Mouse (Mus musculus) MEL (cell line): ENCODE data around the gene Amz1. TPM values are rescaled to one million over a fixed set of nuclear protein-coding genes. Genes with fewer than 3 reads are reported as not detected.

Source experiments
- DNase-seq: peaks from one replicate; pipeline ENCODE4 v3.0.0; 2011; ENCODE audit warnings: low read depth, low spot score
- H3K27ac ChIP-seq: 2 replicates; pipeline ENCODE4 v1.5.1; 2012; ENCODE audit warnings: low read depth, mild to moderate bottlenecking, control low read depth, low read length, moderate library complexity; ENCODE audit not compliant: control insufficient read depth
- H3K27me3 ChIP-seq, 2 experiments: fragments of 150-350 bp in 1 of 2; sonication (generic) in 1 of 2; 2 replicates each; pipeline ENCODE4 v1.6.1; 2012; ENCODE audit warnings: low read length in 2 of 2, mild to moderate bottlenecking in 2 of 2, improper control_type of control experiment in 1 of 2, moderate library complexity in 1 of 2; ENCODE audit not compliant: insufficient read depth in 2 of 2, control insufficient read depth in 1 of 2
- H3K36me3 ChIP-seq, 2 experiments: 2 replicates each; pipeline ENCODE4 v1.6.1; 2012 to 2014; ENCODE audit warnings: low read length in 2 of 2, improper control_type of control experiment in 1 of 2, inconsistent platforms in 1 of 2, mild to moderate bottlenecking in 1 of 2; ENCODE audit not compliant: insufficient read depth in 2 of 2, control insufficient read depth in 1 of 2
- H3K4me1 ChIP-seq, 2 experiments: fragments of 150-350 bp in 1 of 2; sonication (generic) in 1 of 2; 2 replicates each; pipeline ENCODE4 v1.6.1; 2012; ENCODE audit warnings: low read length in 2 of 2, improper control_type of control experiment in 1 of 2, mild to moderate bottlenecking in 1 of 2; ENCODE audit not compliant: insufficient read depth in 2 of 2, control insufficient read depth in 1 of 2
- H3K4me3 ChIP-seq, 2 experiments: fragments of 150-350 bp in 1 of 2; sonication (generic) in 1 of 2; 2 replicates each; pipeline ENCODE4 v1.5.1; 2012; ENCODE audit warnings: low read depth in 2 of 2, low read length in 2 of 2, mild to moderate bottlenecking in 2 of 2, moderate library complexity in 2 of 2, control low read depth in 1 of 2, improper control_type of control experiment in 1 of 2; ENCODE audit not compliant: control insufficient read depth in 1 of 2, insufficient read depth in 1 of 2
- H3K79me2 ChIP-seq: 2 replicates; pipeline ENCODE4 v1.6.1; 2012; ENCODE audit warnings: mild to moderate bottlenecking, low read length, moderate library complexity; ENCODE audit not compliant: control insufficient read depth, poor library complexity, insufficient read depth
- H3K9ac ChIP-seq: 2 replicates; pipeline ENCODE4 v1.6.1; 2012; ENCODE audit warnings: low read depth, mild to moderate bottlenecking, control low read depth, low read length, moderate library complexity; ENCODE audit not compliant: control insufficient read depth, poor library complexity, severe bottlenecking
- H3K9me3 ChIP-seq: fragments of 150-350 bp; sonication (generic); replicated peaks from 2 replicates; pipeline ENCODE4 v1.6.1; 2012; ENCODE audit warnings: mild to moderate bottlenecking, low read length, improper control_type of control experiment, moderate library complexity; ENCODE audit not compliant: insufficient read depth
- BHLHE40 ChIP-seq: IDR thresholded peaks from 2 replicates; pipeline ENCODE4 v1.6.1; 2012; ENCODE audit warnings: low read depth, mild to moderate bottlenecking, inconsistent platforms, low read length, improper control_type of control experiment, borderline replicate concordance
- CHD2 ChIP-seq: IDR thresholded peaks from 2 replicates; pipeline ENCODE4 v1.6.1; 2011; ENCODE audit warnings: low read length, improper control_type of control experiment
- CTCF ChIP-seq, 3 experiments: IDR thresholded peaks in 2 of 3; conservative IDR thresholded peaks in 1 of 3; 2 replicates each; pipeline ENCODE4 v1.5.1; 2011 to 2012; ENCODE audit warnings: low read length in 3 of 3, low read depth in 2 of 3, mild to moderate bottlenecking in 2 of 3, improper control_type of control experiment in 1 of 3, inconsistent platforms in 1 of 3, mixed read lengths in 1 of 3, moderate library complexity in 1 of 3; ENCODE audit not compliant: control insufficient read depth in 1 of 3, insufficient read depth in 1 of 3, poor library complexity in 1 of 3, severe bottlenecking in 1 of 3
- GABPA ChIP-seq: IDR thresholded peaks from 2 replicates; pipeline ENCODE4 v1.6.1; 2012; ENCODE audit warnings: low read depth, mild to moderate bottlenecking, inconsistent platforms, low read length, improper control_type of control experiment, moderate library complexity
- GATA1 ChIP-seq: IDR thresholded peaks from 2 replicates; pipeline ENCODE4 v1.6.1; 2011; ENCODE audit warnings: low read depth, low read length, improper control_type of control experiment
- HCFC1 ChIP-seq: IDR thresholded peaks from 2 replicates; pipeline ENCODE4 v1.6.1; 2012; ENCODE audit warnings: low read depth, mild to moderate bottlenecking, inconsistent platforms, low read length, improper control_type of control experiment, moderate library complexity
- MAX ChIP-seq: IDR thresholded peaks from 2 replicates; pipeline ENCODE4 v1.6.1; 2011; ENCODE audit warnings: low read length, improper control_type of control experiment
- MXI1 ChIP-seq: IDR thresholded peaks from 2 replicates; pipeline ENCODE4 v1.6.1; 2011; ENCODE audit warnings: mild to moderate bottlenecking, low read depth, low read length, improper control_type of control experiment
- NELFE ChIP-seq: IDR thresholded peaks from 2 replicates; pipeline ENCODE4 v1.6.1; 2011; ENCODE audit warnings: low read depth, low read length, improper control_type of control experiment
- NRF1 ChIP-seq: IDR thresholded peaks from 2 replicates; pipeline ENCODE4 v1.6.1; 2014; ENCODE audit warnings: low read depth, mild to moderate bottlenecking, inconsistent platforms, low read length, improper control_type of control experiment, moderate library complexity; ENCODE audit not compliant: poor library complexity, insufficient read depth, severe bottlenecking
- POLR2A ChIP-seq, 2 experiments: IDR thresholded peaks; 2 replicates each; pipeline ENCODE4 v1.6.1; 2011 to 2012; ENCODE audit warnings: low read length in 2 of 2, mild to moderate bottlenecking in 2 of 2, control low read depth in 1 of 2, improper control_type of control experiment in 1 of 2, low read depth in 1 of 2, moderate library complexity in 1 of 2; ENCODE audit not compliant: control insufficient read depth in 1 of 2, insufficient read depth in 1 of 2, poor library complexity in 1 of 2
- POLR2AphosphoS5 ChIP-seq: IDR thresholded peaks from 2 replicates; pipeline ENCODE4 v1.6.1; 2012; ENCODE audit warnings: low read depth, borderline replicate concordance, mild to moderate bottlenecking, inconsistent platforms, low read length, moderate library complexity, mixed read lengths
- RAD21 ChIP-seq: IDR thresholded peaks from 2 replicates; pipeline ENCODE4 v1.6.1; 2011; ENCODE audit warnings: mild to moderate bottlenecking, low read depth, low read length, improper control_type of control experiment
- RCOR1 ChIP-seq: IDR thresholded peaks from 2 replicates; pipeline ENCODE4 v1.6.1; 2012; ENCODE audit warnings: low read depth, mild to moderate bottlenecking, inconsistent platforms, low read length, improper control_type of control experiment
- SIN3A ChIP-seq: IDR thresholded peaks from 2 replicates; pipeline ENCODE4 v1.6.1; 2012; ENCODE audit warnings: low read length, improper control_type of control experiment, inconsistent platforms
- TAL1 ChIP-seq: IDR thresholded peaks from 2 replicates; pipeline ENCODE4 v1.6.1; 2012; ENCODE audit warnings: mild to moderate bottlenecking, inconsistent platforms, low read length, moderate library complexity, mixed read lengths
- TBP ChIP-seq: IDR thresholded peaks from 2 replicates; pipeline ENCODE4 v1.8.0; 2011; ENCODE audit warnings: low read depth, low read length, improper control_type of control experiment
- TCF12 ChIP-seq: IDR thresholded peaks from 2 replicates; pipeline ENCODE4 v1.6.1; 2014; ENCODE audit warnings: low read depth, mild to moderate bottlenecking, inconsistent platforms, low read length, improper control_type of control experiment, moderate library complexity
- UBTF ChIP-seq: IDR thresholded peaks from 2 replicates; pipeline ENCODE4 v1.6.1; 2012; ENCODE audit warnings: low read depth, mild to moderate bottlenecking, inconsistent platforms, low read length, improper control_type of control experiment, moderate library complexity, borderline replicate concordance; ENCODE audit not compliant: insufficient read depth
- USF2 ChIP-seq, 2 experiments: IDR thresholded peaks; 2 replicates each; pipeline ENCODE4 v1.6.1; 2011 to 2012; ENCODE audit warnings: improper control_type of control experiment in 2 of 2, low read length in 2 of 2, borderline replicate concordance in 1 of 2, inconsistent platforms in 1 of 2, low read depth in 1 of 2, mild to moderate bottlenecking in 1 of 2; ENCODE audit not compliant: insufficient read depth in 1 of 2
- ZKSCAN1 ChIP-seq: IDR thresholded peaks from 2 replicates; pipeline ENCODE4 v1.6.1; 2012; ENCODE audit warnings: low read depth, mild to moderate bottlenecking, inconsistent platforms, low read length, improper control_type of control experiment, moderate library complexity
- ZMIZ1 ChIP-seq: IDR thresholded peaks from 2 replicates; pipeline ENCODE4 v1.6.1; 2012; ENCODE audit warnings: low read depth, mild to moderate bottlenecking, inconsistent platforms, low read length, improper control_type of control experiment, moderate library complexity
- polyA plus RNA-seq, 2 experiments: library from polyadenylated mRNA; stranded (reverse) in 1 of 2; unstranded in 1 of 2; fragments of >175 nt in 1 of 2; fragments of >200 nt in 1 of 2; gene quantifications; 2 replicates each; pipeline versions ENCODE4 v1.2.1 to v1.2.4; 2012; ENCODE audit warnings: low replicate concordance in 2 of 2, low read depth in 1 of 2; ENCODE audit not compliant: insufficient read length in 2 of 2, insufficient read depth in 1 of 2, missing spikeins in 1 of 2
- total RNA-seq: library from RNA; depleted of rRNA; stranded (reverse); fragments of 300-350 nt; gene quantifications from 2 replicates; pipeline ENCODE4 v1.2.3, GENCODE M21; 2012

The Amz1 gene
- total and polyA plus RNA-seq, 3 experiments = 0.68 to 1.7 TPM; not detected in 1

DNA sequence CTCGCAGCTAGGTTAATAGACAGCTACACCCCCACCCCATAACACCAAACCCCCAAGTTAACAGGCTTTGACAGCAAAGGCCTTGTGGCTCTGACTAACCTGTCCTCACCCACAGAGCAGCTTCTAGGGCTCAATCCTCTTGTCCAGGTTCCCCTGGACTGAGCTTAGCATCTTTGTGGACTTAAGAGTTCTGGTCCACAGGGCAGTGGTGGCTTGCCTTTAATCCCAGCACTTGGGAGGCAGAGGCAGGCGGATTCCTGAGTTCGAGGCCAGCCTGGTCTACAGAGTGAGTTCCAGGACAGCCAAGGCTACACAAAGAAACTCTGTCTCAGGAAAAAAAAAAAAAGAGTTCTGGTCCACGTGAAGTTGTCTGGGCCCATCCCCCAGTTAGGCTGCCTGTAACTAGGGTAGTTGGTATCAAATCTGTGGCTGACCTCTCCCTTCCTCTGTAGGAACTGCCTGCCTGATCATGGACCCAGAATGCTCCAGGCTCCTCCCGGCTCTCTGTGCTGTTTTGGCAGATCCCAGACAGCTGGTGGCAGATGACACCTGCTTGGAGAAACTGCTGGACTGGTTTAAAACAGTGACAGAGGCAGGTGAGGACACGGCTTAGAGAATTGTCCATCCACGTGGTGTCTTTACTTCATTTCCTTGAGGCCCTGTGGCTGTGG, 18.3 kb upstream of the Amz1 start (continued):
- TF ChIP-seq NRF1 (no peak), ZMIZ1 (no peak)
- TF ChIP-seq, all 39 proteins: peak for 10

GRCm38 (mm10) chr5:140710315-140710714, 13.6 kb upstream of the Amz1 start:
- H3K36me3 ChIP-seq = peaks cover 0 to 10% of the 10 kb centered on the region in 2 experiments; a peak in 3 of 4 replicates

DNA sequence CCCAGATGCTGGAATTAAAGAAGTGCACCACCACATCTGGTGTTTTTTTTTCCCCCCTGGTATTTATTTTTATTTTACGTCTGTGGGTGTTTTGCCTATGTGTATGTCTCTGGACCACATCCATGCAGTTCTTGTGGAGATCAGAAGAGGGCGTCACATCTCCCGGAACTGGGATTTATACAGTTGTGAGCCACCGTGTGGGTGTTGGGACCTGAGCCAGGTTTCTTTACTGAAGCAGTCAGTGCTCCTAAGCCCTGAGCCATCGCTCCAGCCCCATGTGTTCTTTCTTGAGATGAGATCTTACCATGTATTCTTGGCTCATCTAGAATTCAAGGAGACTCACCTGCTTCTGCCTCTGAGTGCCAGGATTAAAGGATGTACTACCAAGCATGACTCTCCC, 12.9 kb upstream of the Amz1 start:
- H3K4me3 ChIP-seq = no peak overlapping the region
- no peaks in the 10 kb centered on the region for H3K9me3 ChIP-seq
- peaks cover 0 to 8% of the 10 kb centered on the region in 2 experiments; a peak in 3 of 4 replicates for H3K36me3 ChIP-seq
- TF ChIP-seq MAX (no peak), SIN3A (no peak), CTCF (IDR thresholded peaks at IDR 0.05 in 2 of 3, conservative IDR thresholded peaks at IDR 0.05 in 1 of 3; ENCODE audit: control insufficient read depth in 1 of 3, insufficient read depth in 1 of 3, low read depth in 2 of 3, low read length in 3 of 3, poor library complexity in 1 of 3, severe bottlenecking in 1 of 3) (peak in 2 of 3 experiments; percentile 7 to 12; a peak in 1 of 6 replicates)
- DNase-seq = no peak
- no peak overlapping the region for H3K9ac ChIP-seq
- H3K4me1 ChIP-seq = peaks cover 0 to 5% of the 10 kb centered on the region in 2 experiments; a peak in 3 of 4 replicates
- no peaks in the 10 kb centered on the region for H3K27me3 ChIP-seq
- H3K27ac ChIP-seq = no peak overlapping the region
- H3K79me2 ChIP-seq = no peaks in the 10 kb centered on the region

More at GRCm38 (mm10) chr5:140710315-140710714, 13.6 kb upstream of the Amz1 start:
- Histone ChIP-seq H3K9ac (no peak overlapping the region), H3K4me1 (peaks cover 0 to 8% of the 10 kb centered on the region in 2 experiments; a peak in 3 of 4 replicates), H3K79me2 (no peaks in the 10 kb centered on the region; the same call in 1 of the 2 replicates), H3K27ac (no peak overlapping the region), H3K9me3 (no peaks in the 10 kb centered on the region)
- TF ChIP-seq MXI1 (no peak), USF2 (IDR thresholded peaks at IDR 0.05; ENCODE audit: borderline replicate concordance in 1 of 2, insufficient read depth in 1 of 2, low read depth in 1 of 2, low read length in 2 of 2) (no peak), BHLHE40 (no peak), TCF12 (no peak), TBP (no peak), RAD21 (no peak)
- TF ChIP-seq, all 39 proteins: peak for 0
- H3K27me3 ChIP-seq = no peaks in the 10 kb centered on the region
- DNase-seq = no peak
- H3K4me3 ChIP-seq = no peak overlapping the region

DNA sequence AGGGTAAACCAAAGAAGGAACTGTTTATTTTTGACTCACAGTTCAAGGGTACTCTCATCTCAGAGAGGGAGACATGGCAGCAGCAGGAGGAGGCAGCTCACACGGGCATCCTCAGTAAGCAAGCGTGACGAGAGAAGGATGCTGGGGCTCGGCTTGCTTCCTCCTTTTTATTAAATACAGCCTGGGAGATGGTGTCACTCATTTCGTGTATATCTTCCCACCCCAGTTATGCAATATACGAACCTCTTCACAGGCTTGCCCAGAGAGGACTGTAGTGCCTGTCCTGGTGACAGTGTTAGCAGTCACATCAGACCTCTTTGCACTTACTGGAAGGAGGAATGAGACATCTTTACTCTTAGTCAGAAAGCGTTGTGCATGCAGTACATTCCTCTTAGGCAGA, 3.2 kb upstream of the Amz1 start:
- DNase-seq = no peak
- no peak overlapping the region for H3K9ac ChIP-seq
- H3K4me1 ChIP-seq = peaks cover 3 to 7% of the 10 kb centered on the region in 2 experiments
- no peak for TF ChIP-seq USF2 (IDR thresholded peaks at IDR 0.05; ENCODE audit: borderline replicate concordance in 1 of 2, insufficient read depth in 1 of 2, low read depth in 1 of 2, low read length in 2 of 2)
- TF ChIP-seq HCFC1 = no peak
- TF ChIP-seq ZKSCAN1 = no peak
- no peak for TF ChIP-seq GABPA
- TF ChIP-seq RCOR1 = no peak
- no peak for TF ChIP-seq GATA1
- TF ChIP-seq RAD21 = no peak
- no peak for TF ChIP-seq POLR2AphosphoS5
- TF ChIP-seq POLR2A (IDR thresholded peaks at IDR 0.05; ENCODE audit: control insufficient read depth in 1 of 2, insufficient read depth in 1 of 2, low read depth in 1 of 2, low read length in 2 of 2, poor library complexity in 1 of 2) = no peak
- TF ChIP-seq CHD2 = no peak
- no peak for TF ChIP-seq UBTF
- TF ChIP-seq TAL1 = no peak
- no peak for TF ChIP-seq TBP
- no peak for TF ChIP-seq NELFE
- H3K36me3 ChIP-seq = peaks cover 0 to 3% of the 10 kb centered on the region in 2 experiments; a peak in 3 of 4 replicates
- H3K79me2 ChIP-seq = no peaks in the 10 kb centered on the region
- no peaks in the 10 kb centered on the region for H3K9me3 ChIP-seq
- H3K27me3 ChIP-seq = no peaks in the 10 kb centered on the region
- no peak overlapping the region for H3K27ac ChIP-seq
- H3K4me3 ChIP-seq = no peak overlapping the region
